Mouse (Mus musculus) limb, embryonic 13.5 days (tissue): ENCODE measurements at regions not wholly inside any gene's neighbourhood (a gene's known extent, or its start where the extent isn't known, plus 50 kb on each side); places are given as distances from the start of the nearest gene placed in this dataset.

ENCODE experiments used
- ATAC-seq: fragments of 200-750 bp; cut with Nextera tagmentation; 2 replicates; pipeline ENCODE4 v1.8.0; 2017; ENCODE audit warnings: low read depth, moderate number of reproducible peaks, moderate TSS enrichment; ENCODE audit not compliant: low FRiP score
- H3K27ac ChIP-seq: fragments of 300-500 bp; sonication (generic); 2 replicates; pipeline ENCODE4 v1.5.1; 2015; ENCODE audit warnings: inconsistent platforms, mild to moderate bottlenecking, moderate library complexity
- H3K27me3 ChIP-seq: fragments of 300-500 bp; sonication (generic); 2 replicates; pipeline ENCODE4 v1.6.1; 2015; ENCODE audit warnings: mild to moderate bottlenecking, inconsistent platforms
- H3K36me3 ChIP-seq: fragments of 300-500 bp; sonication (generic); 2 replicates; pipeline ENCODE4 v1.6.1; 2015; ENCODE audit warnings: inconsistent platforms, mild to moderate bottlenecking, moderate library complexity
- H3K4me1 ChIP-seq: fragments of 300-500 bp; sonication (generic); 2 replicates; pipeline ENCODE4 v1.6.1; 2015; ENCODE audit warnings: inconsistent platforms
- H3K4me2 ChIP-seq: fragments of 300-500 bp; sonication (generic); replicated peaks from 2 replicates; pipeline ENCODE4 v1.6.1; 2015; ENCODE audit warnings: inconsistent platforms, mild to moderate bottlenecking, moderate library complexity
- H3K4me3 ChIP-seq: fragments of 300-500 bp; sonication (generic); 2 replicates; pipeline ENCODE4 v1.5.1; 2015; ENCODE audit warnings: moderate library complexity, mild to moderate bottlenecking, inconsistent platforms
- H3K9ac ChIP-seq: fragments of 300-500 bp; sonication (generic); 2 replicates; pipeline ENCODE4 v1.6.1; 2015; ENCODE audit warnings: mild to moderate bottlenecking, inconsistent platforms
- H3K9me3 ChIP-seq: fragments of 300-500 bp; sonication (generic); 2 replicates; pipeline ENCODE4 v1.6.1; 2016; ENCODE audit warnings: inconsistent platforms
- WGBS: fragments of 180-500 bp; shearing (Covaris S2); methylation state at CpG from one replicate; pipeline ENCODE4 v1.1.7; 2015; 5-methylcytosine and 5-hydroxymethylcytosine counted together

DNA sequence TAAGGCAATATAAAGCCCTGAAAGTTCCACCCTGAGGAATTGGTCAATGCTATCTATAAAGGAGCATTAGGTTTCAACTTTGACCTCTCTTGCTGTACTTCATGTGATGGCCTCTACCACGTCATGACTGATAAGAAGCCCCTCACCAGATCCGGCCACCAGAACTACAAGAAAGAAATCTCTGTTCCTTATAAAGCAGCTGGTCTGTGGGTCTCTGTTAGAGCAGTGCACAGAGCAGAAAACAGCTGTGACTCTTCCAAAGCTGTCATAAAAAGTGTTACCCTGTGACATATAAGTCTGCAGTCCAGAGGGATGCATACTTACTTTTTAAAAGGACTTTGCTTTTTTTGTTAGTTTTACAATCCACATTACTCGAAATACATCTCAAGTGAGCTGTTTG is 111.1 kb upstream of the Slc22a23 start:
- H3K27ac ChIP-seq = no peak overlapping the region
- no peaks in the 10 kb centered on the region for H3K9me3 ChIP-seq
- no peaks in the 10 kb centered on the region for H3K4me1 ChIP-seq
- no peak overlapping the region for H3K9ac ChIP-seq
- peak; percentile 81 for ATAC-seq
- 46% methylated on average over 3 of the region's 3 CpGs for WGBS
- H3K27me3 ChIP-seq = no peaks in the 10 kb centered on the region
- H3K4me3 ChIP-seq = no peak overlapping the region
- no peaks in the 10 kb centered on the region for H3K36me3 ChIP-seq
- no peak overlapping the region for H3K4me2 ChIP-seq

DNA sequence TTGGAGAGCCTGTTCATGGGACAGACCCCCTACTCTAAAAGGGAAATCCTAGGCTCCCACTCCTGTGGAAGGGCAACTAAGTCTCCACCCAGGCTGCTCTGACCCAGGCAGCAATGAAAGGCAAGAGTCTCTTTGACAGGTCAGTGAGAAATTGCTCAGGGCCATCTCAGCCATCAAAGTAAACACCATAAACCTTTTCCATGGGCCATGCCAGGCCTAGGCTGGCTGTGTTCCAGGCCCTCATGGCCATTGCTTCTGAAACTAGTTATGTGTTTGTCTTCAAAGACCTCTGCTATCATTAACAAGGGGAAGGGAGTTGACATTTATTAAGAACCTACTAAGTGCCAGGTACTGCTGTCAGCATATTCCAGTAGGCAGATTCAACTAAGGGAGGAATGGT is 101.8 kb upstream of the Slc22a23 start:
- H3K27ac ChIP-seq = no peak overlapping the region
- no peaks in the 10 kb centered on the region for H3K27me3 ChIP-seq
- no peak overlapping the region for H3K4me3 ChIP-seq
- no peak overlapping the region for H3K9ac ChIP-seq
- no peaks in the 10 kb centered on the region for H3K4me1 ChIP-seq
- no peak overlapping the region for H3K4me2 ChIP-seq
- ATAC-seq = no peak
- H3K9me3 ChIP-seq = no peaks in the 10 kb centered on the region
- no peaks in the 10 kb centered on the region for H3K36me3 ChIP-seq

DNA sequence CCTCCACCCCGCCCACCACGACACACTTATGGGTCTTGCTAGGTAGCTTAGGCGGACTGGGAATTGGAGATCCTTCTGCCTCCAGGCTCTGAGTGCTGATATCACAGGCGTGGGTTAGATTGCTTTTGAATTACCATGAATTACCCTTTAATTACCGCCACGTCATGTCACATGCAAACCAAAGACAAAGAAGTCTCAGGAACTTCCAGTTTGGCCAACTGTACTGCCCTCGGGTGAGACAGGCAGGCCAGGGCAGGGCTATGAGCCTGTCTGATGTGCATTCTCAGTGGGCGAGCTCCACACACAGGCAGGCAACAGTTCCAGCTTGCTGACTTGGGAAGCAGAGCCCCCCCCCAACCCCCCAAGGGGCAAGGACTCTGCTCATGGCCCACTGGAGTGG is 101.3 kb upstream of the Slc22a23 start:
- Histone ChIP-seq H3K4me1 (no peaks in the 10 kb centered on the region), H3K4me3 (no peak overlapping the region), H3K36me3 (no peaks in the 10 kb centered on the region), H3K9me3 (no peaks in the 10 kb centered on the region), H3K27me3 (no peaks in the 10 kb centered on the region), H3K27ac (no peak overlapping the region), H3K9ac (no peak overlapping the region), H3K4me2 (no peak overlapping the region)
- 66% methylated on average over 8 of the region's 8 CpGs for WGBS
- no peak for ATAC-seq

DNA sequence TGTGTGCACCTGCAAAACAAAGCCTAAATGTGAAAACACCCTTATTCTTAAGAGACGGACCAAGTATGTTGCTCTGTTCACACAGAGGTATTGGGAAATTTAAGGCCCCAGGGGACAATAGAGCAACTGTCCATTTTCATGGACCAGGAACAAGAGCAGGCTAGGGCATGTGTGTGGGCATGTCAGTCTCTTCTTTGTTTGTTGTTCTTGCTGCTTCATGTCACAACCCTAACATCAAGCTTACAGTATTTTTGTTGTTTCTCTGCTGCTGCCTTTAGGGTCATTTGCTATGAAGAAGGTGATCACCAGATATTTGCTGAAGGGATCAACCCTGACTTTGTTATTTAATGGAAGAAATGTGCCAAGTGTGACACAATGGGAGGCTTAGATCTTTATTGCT is 96.4 kb upstream of the Slc22a23 start:
- Histone ChIP-seq H3K4me3 (no peak overlapping the region), H3K27ac (no peak overlapping the region), H3K36me3 (no peaks in the 10 kb centered on the region), H3K4me2 (no peak overlapping the region), H3K9me3 (no peaks in the 10 kb centered on the region), H3K27me3 (no peaks in the 10 kb centered on the region), H3K4me1 (no peaks in the 10 kb centered on the region), H3K9ac (no peak overlapping the region)
- no peak for ATAC-seq
- WGBS = 56% methylated on average over 1 of the region's 1 CpGs

DNA sequence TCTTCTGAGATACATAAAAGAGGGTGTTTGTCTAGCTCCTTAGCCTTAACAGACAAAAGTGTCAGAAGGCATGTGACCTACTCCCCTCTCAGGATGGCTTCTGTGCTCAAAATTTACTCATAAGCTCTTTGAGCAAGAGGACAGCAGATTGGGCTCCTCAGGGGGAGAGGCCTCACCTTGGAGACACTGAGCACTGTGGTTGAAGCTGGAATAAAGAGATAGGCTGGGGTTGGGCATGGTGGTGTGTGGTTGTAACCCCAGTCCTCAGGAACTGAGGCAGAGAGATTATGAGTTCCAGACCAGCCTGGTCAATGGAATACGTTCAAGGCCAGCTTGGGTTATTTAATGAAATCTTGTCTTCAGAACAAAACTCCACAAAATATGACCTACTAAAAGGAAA is 82.5 kb upstream of the Slc22a23 start:
- H3K9me3 ChIP-seq = no peaks in the 10 kb centered on the region
- no peaks in the 10 kb centered on the region for H3K4me1 ChIP-seq
- no peak overlapping the region for H3K27ac ChIP-seq
- no peak overlapping the region for H3K4me3 ChIP-seq
- 85% methylated on average over 1 of the region's 1 CpGs for WGBS
- no peak overlapping the region for H3K9ac ChIP-seq
- no peaks in the 10 kb centered on the region for H3K36me3 ChIP-seq
- no peak for ATAC-seq
- no peak overlapping the region for H3K4me2 ChIP-seq
- no peaks in the 10 kb centered on the region; the same call in 1 of the 2 replicates for H3K27me3 ChIP-seq

DNA sequence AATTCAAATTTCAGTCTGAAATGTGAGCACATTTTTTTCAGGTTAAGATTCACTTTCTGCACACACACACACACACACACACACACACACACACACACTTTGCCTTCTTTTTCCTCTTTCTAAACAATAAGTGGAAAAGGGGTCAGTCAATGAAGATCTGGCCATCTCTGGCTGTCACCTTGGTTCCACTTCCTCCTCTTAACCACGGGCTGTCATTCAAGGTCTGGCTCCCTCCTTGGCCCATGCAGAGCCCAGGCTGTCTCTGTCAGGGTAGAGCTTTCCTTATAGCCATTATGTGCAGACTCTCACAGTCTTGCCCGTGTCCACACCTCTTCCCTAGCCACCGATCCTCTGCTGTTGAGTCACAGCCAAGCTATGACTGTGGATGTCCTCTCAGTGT is 79.9 kb upstream of the Slc22a23 start:
- Histone ChIP-seq H3K36me3 (no peaks in the 10 kb centered on the region), H3K9ac (no peak overlapping the region), H3K4me3 (no peak overlapping the region), H3K27ac (no peak overlapping the region), H3K27me3 (no peaks in the 10 kb centered on the region; the same call in 1 of the 2 replicates), H3K9me3 (no peaks in the 10 kb centered on the region), H3K4me1 (0 out of 2 replicates have a peak, but pooled peaks cover 9% of the 10 kb centered on the region), H3K4me2 (no peak overlapping the region)
- no peak for ATAC-seq
- WGBS = 71% methylated on average over 3 of the region's 3 CpGs

DNA sequence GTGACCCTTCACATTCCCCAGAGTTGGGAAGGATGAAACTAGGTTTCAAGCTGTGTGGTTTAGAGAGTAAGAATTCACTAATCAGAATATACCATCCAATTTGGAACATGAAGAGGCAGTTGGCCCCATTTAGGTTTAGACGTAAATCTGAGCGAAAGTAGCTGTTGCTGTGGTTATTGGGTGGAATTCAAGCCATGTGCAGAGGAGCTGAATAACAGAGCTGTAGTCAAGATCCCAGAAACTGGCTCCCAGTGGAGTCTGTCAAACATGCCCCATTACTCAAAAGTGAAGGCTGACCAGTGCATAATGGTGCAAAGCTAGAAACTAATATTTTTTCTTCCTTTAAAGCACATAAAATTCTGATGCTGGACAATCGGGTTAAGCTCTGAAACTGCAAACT is 76.7 kb upstream of the Slc22a23 start:
- H3K4me2 ChIP-seq = no peak overlapping the region
- no peak overlapping the region for H3K4me3 ChIP-seq
- H3K27ac ChIP-seq = no peak overlapping the region
- no peaks in the 10 kb centered on the region for H3K9me3 ChIP-seq
- no peaks in the 10 kb centered on the region for H3K36me3 ChIP-seq
- H3K27me3 ChIP-seq = no peaks in the 10 kb centered on the region; the same call in 1 of the 2 replicates
- 49% methylated on average over 3 of the region's 3 CpGs for WGBS
- 0 out of 2 replicates have a peak, but pooled peaks cover 9% of the 10 kb centered on the region for H3K4me1 ChIP-seq
- H3K9ac ChIP-seq = no peak overlapping the region
- no peak for ATAC-seq

DNA sequence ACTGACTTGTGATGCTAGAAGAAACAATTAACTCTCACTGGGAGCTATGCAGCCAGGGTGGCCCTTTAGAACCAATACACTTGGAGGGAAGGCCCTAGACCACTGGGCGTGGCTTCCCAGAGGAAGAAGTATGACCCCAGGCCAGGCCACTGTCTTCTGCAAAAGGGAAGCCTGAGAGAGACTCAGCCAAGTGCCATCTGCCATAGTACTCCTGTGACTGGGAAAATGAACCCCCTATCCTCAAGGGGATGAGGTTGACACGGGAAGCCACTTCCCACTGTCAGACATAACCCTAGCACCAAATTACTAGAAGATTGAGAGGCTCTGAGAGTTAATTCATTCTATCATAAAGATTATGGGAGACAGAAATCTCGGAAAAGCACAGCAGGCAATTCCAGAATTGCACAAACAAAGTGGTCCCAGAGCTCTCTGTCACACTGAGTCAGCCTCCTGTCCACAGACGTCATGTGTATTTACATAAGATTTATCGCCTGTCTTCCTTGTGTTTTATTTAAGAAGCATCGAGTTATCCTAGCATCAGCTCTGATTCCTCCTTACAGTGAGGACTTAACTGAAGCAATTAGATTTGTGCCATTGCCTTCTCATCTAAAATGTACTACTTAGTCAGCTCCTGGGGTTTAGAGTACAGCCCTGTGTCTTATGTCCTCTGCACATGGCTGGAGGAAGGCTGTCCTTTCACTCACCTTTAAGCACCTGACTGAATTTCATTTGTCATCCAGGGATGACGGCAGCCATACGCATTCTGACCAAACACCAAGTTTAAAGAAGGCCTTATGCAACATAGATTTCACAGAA is 75.6 kb upstream of the Slc22a23 start:
- Histone ChIP-seq H3K4me1 (0 out of 2 replicates have a peak, but pooled peaks cover 9% of the 10 kb centered on the region), H3K9ac (no peak overlapping the region), H3K9me3 (no peaks in the 10 kb centered on the region), H3K4me2 (no peak overlapping the region), H3K27ac (no peak overlapping the region), H3K36me3 (no peaks in the 10 kb centered on the region), H3K27me3 (no peaks in the 10 kb centered on the region; the same call in 1 of the 2 replicates), H3K4me3 (no peak overlapping the region)
- ATAC-seq = no peak
- 68% methylated on average over 8 of the region's 8 CpGs for WGBS

DNA sequence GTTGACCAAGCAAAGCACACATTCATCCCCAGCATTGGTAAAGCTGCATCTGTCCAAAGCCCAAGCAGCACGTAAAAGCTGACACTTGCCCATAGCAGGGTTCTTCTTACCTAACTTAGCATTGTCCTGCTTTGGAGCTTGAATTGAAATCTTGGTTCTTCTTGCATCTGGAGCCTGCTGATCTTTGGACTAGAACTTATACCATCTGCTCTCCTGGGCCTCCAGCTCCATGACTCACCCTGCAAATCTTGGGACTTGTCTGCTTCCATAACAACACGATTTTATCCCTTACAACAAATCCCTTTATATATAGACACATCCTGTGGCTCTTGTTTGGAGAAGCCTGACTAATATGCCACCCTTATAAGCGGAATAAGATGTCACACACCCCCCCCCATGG is 74.1 kb upstream of the Slc22a23 start:
- Histone ChIP-seq H3K4me3 (no peak overlapping the region), H3K36me3 (no peaks in the 10 kb centered on the region), H3K9ac (no peak overlapping the region), H3K4me1 (0 out of 2 replicates have a peak, but pooled peaks cover 9% of the 10 kb centered on the region), H3K27me3 (no peaks in the 10 kb centered on the region), H3K27ac (no peak overlapping the region), H3K9me3 (no peaks in the 10 kb centered on the region), H3K4me2 (no peak overlapping the region)
- WGBS = 86% methylated on average over 3 of the region's 3 CpGs
- no peak for ATAC-seq

DNA sequence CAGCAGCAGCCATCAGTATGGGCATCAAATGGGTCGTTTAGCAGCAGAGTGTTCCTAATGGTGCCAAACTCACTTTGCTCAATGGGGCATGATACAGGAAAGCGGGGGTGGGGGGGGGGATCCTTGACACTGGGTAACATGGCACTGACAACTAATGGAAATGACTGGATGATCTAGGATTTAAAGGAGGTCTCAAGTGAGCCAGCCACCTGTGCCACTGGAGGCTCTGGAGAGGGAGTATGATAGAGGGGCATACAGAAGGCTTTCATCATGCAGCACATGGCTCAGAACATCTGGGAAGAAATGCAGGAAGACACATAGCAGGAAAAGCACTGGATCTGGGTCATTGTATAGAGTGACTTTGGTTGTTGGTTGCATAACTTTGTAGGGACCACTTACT is 71.6 kb upstream of the Slc22a23 start:
- Histone ChIP-seq H3K9me3 (no peaks in the 10 kb centered on the region), H3K27ac (no peak overlapping the region), H3K4me1 (0 out of 2 replicates have a peak, but pooled peaks cover 5% of the 10 kb centered on the region), H3K4me2 (no peak overlapping the region), H3K27me3 (no peaks in the 10 kb centered on the region), H3K4me3 (no peak overlapping the region), H3K9ac (no peak overlapping the region), H3K36me3 (no peaks in the 10 kb centered on the region)
- ATAC-seq = no peak
- WGBS = 84% methylated on average over 2 of the region's 2 CpGs

DNA sequence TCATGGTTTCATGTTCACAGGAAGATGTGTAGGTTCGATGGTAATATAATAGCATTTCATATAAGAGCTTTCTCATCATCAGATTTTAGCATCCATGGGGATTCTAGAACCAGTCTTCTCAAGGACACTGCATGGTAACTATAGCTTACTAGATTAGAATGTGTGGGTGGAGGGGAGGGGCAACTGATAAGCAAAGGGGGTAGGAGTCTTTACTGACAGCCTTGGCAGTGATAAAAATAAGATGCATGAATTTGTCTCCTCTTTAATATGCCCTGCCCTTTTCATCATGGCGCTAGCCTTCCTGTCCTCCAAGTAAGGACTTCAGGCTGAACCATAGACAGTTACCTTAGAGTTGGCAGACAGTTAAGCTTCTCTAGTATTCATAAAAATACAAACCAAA is 69.6 kb upstream of the Slc22a23 start:
- WGBS = 90% methylated on average over 2 of the region's 2 CpGs
- H3K4me2 ChIP-seq = no peak overlapping the region

DNA sequence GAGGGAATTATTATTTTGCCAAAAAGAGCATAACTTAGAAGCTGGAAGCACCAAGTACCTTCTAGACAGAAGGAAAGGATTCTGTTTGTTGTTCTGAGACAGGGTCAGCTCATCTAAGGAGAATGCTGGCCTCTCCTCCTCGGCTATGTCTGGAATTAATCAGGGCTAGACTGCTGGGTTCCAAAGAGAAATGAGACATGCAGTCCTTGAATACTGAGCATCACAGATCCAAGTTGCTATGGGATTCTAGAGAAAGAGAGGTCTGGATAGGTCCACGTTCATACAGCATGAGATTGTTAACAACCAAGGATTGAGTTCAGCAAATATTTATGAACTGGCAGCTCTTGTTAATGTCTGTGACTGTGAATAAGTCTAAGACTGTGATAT is 63.7 kb upstream of the Slc22a23 start:
- peaks cover 10% of the 10 kb centered on the region; the same call in 1 of the 2 replicates for H3K4me1 ChIP-seq
- H3K27ac ChIP-seq = peak overlapping the region; percentile 17; the same call in 1 of the 2 replicates
- H3K27me3 ChIP-seq = no peaks in the 10 kb centered on the region
- peak; percentile 81 for ATAC-seq
- WGBS = 12% methylated on average over 2 of the region's 2 CpGs
- no peak overlapping the region for H3K4me2 ChIP-seq
- H3K9me3 ChIP-seq = no peaks in the 10 kb centered on the region
- H3K36me3 ChIP-seq = no peaks in the 10 kb centered on the region
- no peak overlapping the region for H3K4me3 ChIP-seq
- no peak overlapping the region for H3K9ac ChIP-seq

More for the DNA sequence above, 69.6 kb upstream of the Slc22a23 start:
- Histone ChIP-seq H3K27ac (no peak overlapping the region), H3K9me3 (no peaks in the 10 kb centered on the region), H3K4me1 (no peaks in the 10 kb centered on the region), H3K9ac (no peak overlapping the region), H3K27me3 (no peaks in the 10 kb centered on the region), H3K4me3 (no peak overlapping the region), H3K36me3 (no peaks in the 10 kb centered on the region)
- no peak for ATAC-seq
